Mouse (Mus musculus): ENCODE data around the gene Cntnap2. TPM values are rescaled to one million over a fixed set of nuclear protein-coding genes. Genes with fewer than 3 reads are reported as not detected.
"Not testable (repeated sequence)": the region's sequence is repeated elsewhere in the genome, so short reads cannot be mapped to it uniquely, and the experiment has no call there.

The Cntnap2 gene
- polyA plus RNA-seq, 1 experiment from 2014 or later = 1.1 TPM

DNA sequence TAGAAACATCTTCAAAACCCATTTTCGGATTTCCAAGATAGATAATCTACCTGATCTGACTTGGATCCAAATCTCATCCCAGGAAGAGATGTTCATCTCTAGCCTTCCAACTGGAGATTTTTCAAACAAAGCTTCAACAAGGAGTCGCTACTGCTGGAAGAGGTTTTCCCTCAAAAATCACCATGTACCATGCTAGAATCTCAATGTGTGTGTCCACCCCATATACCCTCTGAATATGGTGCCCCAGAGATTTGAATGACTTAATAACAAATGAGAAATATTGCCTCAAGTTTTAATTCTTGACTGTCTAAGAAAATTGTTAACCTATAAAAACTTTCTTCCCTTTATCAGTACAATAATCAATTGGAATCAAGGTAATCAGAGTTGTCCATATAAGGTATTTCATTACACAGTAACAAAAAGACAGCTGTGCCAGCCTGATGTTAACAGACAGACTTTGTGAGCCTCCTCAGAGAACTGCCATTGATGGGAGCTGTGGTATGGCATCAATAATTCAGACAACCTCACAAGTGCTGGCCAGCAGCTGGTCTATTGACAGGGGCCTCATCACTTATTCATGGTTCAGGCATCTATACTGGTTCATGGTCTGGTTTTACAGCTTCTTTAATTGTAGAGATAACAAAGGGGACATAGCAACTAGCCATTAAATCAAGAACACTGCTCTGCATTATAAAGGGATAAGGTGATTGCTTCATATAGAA, 1391.9 kb downstream of the Cntnap2 start:
- Histone ChIP-seq H3K4me3 (ENCODE audit: low read depth, low read length) (no peak overlapping the region), H3K4me1 (replicated peaks; ENCODE audit: control insufficient read depth, insufficient read depth, low read length) (no peaks in the 10 kb centered on the region), H3K36me3 (ENCODE audit: control insufficient read depth, insufficient read depth) (no peaks in the 10 kb centered on the region), H3K9ac (ENCODE audit: low read depth, low read length) (no peak overlapping the region), H3K27ac (ENCODE audit: low read depth, low read length) (no peak overlapping the region), H3K27me3 (replicated peaks; ENCODE audit: control insufficient read depth, insufficient read depth, low read length) (no peaks in the 10 kb centered on the region), H3K4me2 (replicated peaks; ENCODE audit: low read depth) (no peak overlapping the region), H3K9me3 (ENCODE audit: control insufficient read depth) (no peaks in the 10 kb centered on the region)
- WGBS = 78% methylated on average over 2 of the region's 2 CpGs
- TF ChIP-seq CTCF (IDR thresholded peaks at IDR 0.05; ENCODE audit: low read depth) = no peak
- no peak for ATAC-seq

DNA sequence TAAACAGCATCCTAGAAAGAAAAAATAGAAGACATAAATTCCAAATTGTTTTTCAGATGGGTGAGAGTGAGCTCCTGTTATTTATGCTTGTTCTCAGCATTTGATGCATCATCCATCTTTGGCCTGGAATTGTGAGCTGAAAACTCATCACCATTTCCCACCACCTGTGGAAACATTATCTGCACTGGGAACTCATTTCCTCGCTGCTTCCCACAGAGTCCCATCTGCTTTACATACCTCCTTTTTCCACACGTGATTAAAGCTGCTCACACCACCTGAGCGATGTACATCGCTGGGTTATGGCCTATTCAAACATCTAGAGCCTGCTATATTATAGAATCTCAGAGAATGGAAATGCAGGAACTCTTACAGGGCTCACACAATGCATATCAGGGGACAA, 1413.5 kb downstream of the Cntnap2 start:
- ATAC-seq = no peak
- 64% methylated on average over 4 of the region's 4 CpGs for WGBS

DNA sequence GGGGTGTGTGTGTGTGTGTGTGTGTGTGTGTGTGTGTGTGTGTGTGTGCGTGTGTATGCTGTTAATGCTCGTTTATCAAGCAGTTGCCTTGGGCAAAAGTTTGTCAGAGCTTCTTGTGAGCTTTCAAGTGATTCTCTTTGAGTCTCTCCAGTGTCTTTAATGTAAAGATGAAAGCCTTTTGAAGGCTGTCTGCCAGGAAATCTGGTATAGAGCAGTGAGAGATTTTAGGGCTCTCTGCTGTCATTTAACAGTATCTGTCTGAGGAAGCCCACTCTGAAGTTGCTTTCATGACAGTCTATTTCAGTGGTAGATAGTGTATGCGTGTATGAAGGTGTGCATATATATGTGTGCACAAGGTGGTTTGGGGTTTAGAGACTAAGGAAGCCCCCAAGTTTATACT, 1425.2 kb downstream of the Cntnap2 start:
- 71% methylated on average over 3 of the region's 3 CpGs for WGBS
- no peak overlapping the region for H3K27ac ChIP-seq (ENCODE audit: low read depth, low read length)
- no peak for ATAC-seq

More for the DNA sequence above, 1413.5 kb downstream of the Cntnap2 start:
- H3K27ac ChIP-seq (ENCODE audit: low read depth, low read length) = no peak overlapping the region
- H3K4me2 ChIP-seq (replicated peaks; ENCODE audit: low read depth) = no peak overlapping the region
- H3K27me3 ChIP-seq (replicated peaks; ENCODE audit: control insufficient read depth, insufficient read depth, low read length) = no peaks in the 10 kb centered on the region
- H3K9ac ChIP-seq (ENCODE audit: low read depth, low read length) = no peak overlapping the region
- no peaks in the 10 kb centered on the region for H3K36me3 ChIP-seq (ENCODE audit: control insufficient read depth, insufficient read depth)
- no peak overlapping the region for H3K4me3 ChIP-seq (ENCODE audit: low read depth, low read length)
- no peaks in the 10 kb centered on the region for H3K4me1 ChIP-seq (replicated peaks; ENCODE audit: control insufficient read depth, insufficient read depth, low read length)
- no peaks in the 10 kb centered on the region for H3K9me3 ChIP-seq (ENCODE audit: control insufficient read depth)
- no peak for TF ChIP-seq CTCF (IDR thresholded peaks at IDR 0.05; ENCODE audit: low read depth)

DNA sequence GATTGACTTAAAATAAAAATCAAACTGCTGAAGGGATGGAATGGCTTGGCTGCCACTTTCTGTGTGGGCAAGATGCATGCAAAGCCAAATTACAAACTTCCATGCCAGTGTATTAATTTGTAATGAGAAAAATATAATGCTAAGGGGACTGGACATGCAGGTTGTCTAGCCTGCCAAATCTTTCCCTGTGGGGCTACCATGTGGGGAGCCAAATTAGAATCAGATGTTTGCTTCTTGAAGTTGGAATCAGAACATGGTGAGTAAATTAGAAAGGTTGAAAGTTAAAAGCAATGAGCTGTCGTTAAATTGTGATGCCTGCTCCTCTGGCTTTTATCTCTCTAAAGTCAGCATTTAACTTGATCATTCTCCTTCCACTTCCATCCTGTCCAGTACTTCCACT, 1443.6 kb downstream of the Cntnap2 start:
- Histone ChIP-seq H3K27me3 (replicated peaks; ENCODE audit: control insufficient read depth, insufficient read depth, low read length) (no peaks in the 10 kb centered on the region), H3K4me2 (replicated peaks; ENCODE audit: low read depth) (no peak overlapping the region), H3K27ac (ENCODE audit: low read depth, low read length) (no peak overlapping the region), H3K4me1 (replicated peaks; ENCODE audit: control insufficient read depth, insufficient read depth, low read length) (no peaks in the 10 kb centered on the region), H3K36me3 (ENCODE audit: control insufficient read depth, insufficient read depth) (no peaks in the 10 kb centered on the region), H3K9ac (ENCODE audit: low read depth, low read length) (no peak overlapping the region), H3K4me3 (ENCODE audit: low read depth, low read length) (no peak overlapping the region), H3K9me3 (ENCODE audit: control insufficient read depth) (no peaks in the 10 kb centered on the region)
- TF ChIP-seq CTCF (IDR thresholded peaks at IDR 0.05; ENCODE audit: low read depth) = no peak
- no peak for ATAC-seq
- WGBS = 64% methylated on average over 1 of the region's 1 CpGs

More for the DNA sequence above, 1425.2 kb downstream of the Cntnap2 start:
- no peaks in the 10 kb centered on the region for H3K36me3 ChIP-seq (ENCODE audit: control insufficient read depth, insufficient read depth)
- H3K9me3 ChIP-seq (ENCODE audit: control insufficient read depth) = no peaks in the 10 kb centered on the region
- no peak overlapping the region for H3K9ac ChIP-seq (ENCODE audit: low read depth, low read length)
- TF ChIP-seq CTCF (IDR thresholded peaks at IDR 0.05; ENCODE audit: low read depth) = no peak
- no peak overlapping the region for H3K4me3 ChIP-seq (ENCODE audit: low read depth, low read length)
- H3K4me1 ChIP-seq (replicated peaks; ENCODE audit: control insufficient read depth, insufficient read depth, low read length) = no peaks in the 10 kb centered on the region
- H3K27me3 ChIP-seq (replicated peaks; ENCODE audit: control insufficient read depth, insufficient read depth, low read length) = no peaks in the 10 kb centered on the region
- no peak overlapping the region for H3K4me2 ChIP-seq (replicated peaks; ENCODE audit: low read depth)

DNA sequence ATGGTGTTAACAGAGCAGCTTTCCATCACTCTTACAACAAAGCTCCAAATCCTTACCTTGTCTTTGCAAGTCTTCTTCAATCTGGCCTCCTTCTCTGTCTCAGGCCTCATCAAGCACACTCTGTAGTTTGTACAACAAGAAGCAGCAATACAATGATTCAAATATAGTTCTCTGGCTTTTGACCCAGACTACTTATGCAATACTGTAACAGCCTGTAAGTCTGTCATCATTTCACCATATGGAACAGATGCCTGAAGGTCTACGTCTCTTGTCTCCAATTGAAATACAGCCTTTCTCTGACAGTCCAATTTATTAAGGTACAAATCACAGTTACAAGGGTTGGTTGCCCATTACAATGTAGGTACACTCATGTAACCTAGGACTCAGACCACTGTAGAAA, 1453.7 kb downstream of the Cntnap2 start:
- no peaks in the 10 kb centered on the region for H3K4me1 ChIP-seq (replicated peaks; ENCODE audit: control insufficient read depth, insufficient read depth, low read length)
- no peak overlapping the region for H3K9ac ChIP-seq (ENCODE audit: low read depth, low read length)
- no peak overlapping the region for H3K4me2 ChIP-seq (replicated peaks; ENCODE audit: low read depth)
- ATAC-seq = no peak
- no peak overlapping the region for H3K27ac ChIP-seq (ENCODE audit: low read depth, low read length)
- H3K9me3 ChIP-seq (ENCODE audit: control insufficient read depth) = no peaks in the 10 kb centered on the region
- no peak overlapping the region for H3K4me3 ChIP-seq (ENCODE audit: low read depth, low read length)
- no peaks in the 10 kb centered on the region for H3K36me3 ChIP-seq (ENCODE audit: control insufficient read depth, insufficient read depth)
- no peak for TF ChIP-seq CTCF (IDR thresholded peaks at IDR 0.05; ENCODE audit: low read depth)
- WGBS = 77% methylated on average over 1 of the region's 1 CpGs
- no peaks in the 10 kb centered on the region for H3K27me3 ChIP-seq (replicated peaks; ENCODE audit: control insufficient read depth, insufficient read depth, low read length)

DNA sequence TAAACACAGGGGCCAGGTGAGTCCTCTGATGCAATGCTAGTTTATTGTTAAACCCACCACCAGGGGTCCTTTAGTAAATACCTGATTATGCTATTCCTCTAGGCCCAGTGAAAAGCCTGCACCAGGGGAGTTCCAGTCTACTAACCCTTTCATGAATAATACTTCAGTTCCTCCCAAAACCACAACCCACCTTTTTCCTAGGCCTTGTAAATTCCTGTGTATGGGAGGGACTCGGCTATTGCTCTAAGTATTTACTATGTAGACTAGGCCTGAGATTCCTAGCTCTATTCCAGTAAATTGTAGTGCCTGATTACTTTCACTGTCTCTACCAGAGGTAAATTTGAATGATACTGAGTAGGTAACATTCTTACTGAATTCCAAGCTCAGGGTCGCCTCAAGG, 1478.4 kb downstream of the Cntnap2 start:
- not testable (repeated sequence) for H3K27me3 ChIP-seq (replicated peaks; ENCODE audit: control insufficient read depth, insufficient read depth, low read length); ATAC-seq; H3K9me3 ChIP-seq (ENCODE audit: control insufficient read depth); H3K4me1 ChIP-seq (replicated peaks; ENCODE audit: control insufficient read depth, insufficient read depth, low read length); H3K4me2 ChIP-seq (replicated peaks; ENCODE audit: low read depth); H3K4me3 ChIP-seq (ENCODE audit: low read depth, low read length); H3K9ac ChIP-seq (ENCODE audit: low read depth, low read length); H3K36me3 ChIP-seq (ENCODE audit: control insufficient read depth, insufficient read depth); H3K27ac ChIP-seq (ENCODE audit: low read depth, low read length)
- 85% methylated on average over 2 of the region's 2 CpGs for WGBS
